Mouse (Mus musculus): ENCODE results near the gene Bet1l. TPM values are rescaled to one million over a fixed set of nuclear protein-coding genes. Genes with fewer than 3 reads are reported as not detected.

The Bet1l gene
- polyA plus RNA-seq, 1 experiment from 2014 or later, result 50.1 TPM

GRCm38 (mm10) chr7:140822731-140823130 is 34.6 kb downstream of the Bet1l start:
- H3K9me3 ChIP-seq, result no peaks in the 10 kb centered on the region
- 86% methylated on average over 4 of the region's 4 CpGs for WGBS
- no peaks in the 10 kb centered on the region for H3K4me1 ChIP-seq
- no peak overlapping the region for H3K9ac ChIP-seq
- H3K27me3 ChIP-seq (replicated peaks), result no peaks in the 10 kb centered on the region
- no peak overlapping the region for H3K27ac ChIP-seq
- H3K4me3 ChIP-seq (replicated peaks), result no peak overlapping the region
- no peak for ATAC-seq (ENCODE audit: insufficient read depth, low FRiP score, low read depth)
- H3K4me2 ChIP-seq, result no peak overlapping the region
- H3K36me3 ChIP-seq, result no peaks in the 10 kb centered on the region

DNA sequence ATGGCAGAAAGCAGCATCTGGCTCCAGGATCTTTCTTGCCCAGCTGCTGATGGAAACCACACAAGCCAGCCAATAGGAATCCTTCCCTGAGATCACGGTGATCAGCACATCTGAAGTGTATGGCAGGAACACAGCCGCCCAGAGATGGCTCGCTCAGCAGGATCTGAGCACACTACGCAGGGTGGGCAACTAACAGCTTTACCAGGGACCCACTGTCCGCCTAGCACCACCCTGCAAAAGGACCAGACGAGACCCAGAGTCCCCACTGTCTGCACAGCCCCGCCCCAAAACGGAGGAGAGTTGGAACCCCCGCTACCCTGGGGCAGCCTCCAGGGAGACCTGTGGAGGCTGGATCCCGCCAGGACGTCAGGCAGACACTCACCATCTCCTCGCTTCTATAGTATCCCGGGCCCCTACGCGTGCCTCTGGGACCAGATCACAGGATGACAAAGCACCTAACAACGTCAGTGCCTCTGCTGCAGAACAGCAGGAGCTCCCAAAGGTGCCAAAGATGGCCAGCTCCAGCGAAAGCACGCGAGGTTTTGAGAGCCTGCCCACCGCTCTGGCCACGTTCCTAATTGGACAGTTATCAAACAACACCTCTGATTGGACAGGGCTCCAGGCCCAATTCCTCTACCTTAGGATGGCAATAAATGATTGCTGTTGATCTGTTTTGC is 35.6 kb downstream of the Bet1l start, which contains the start of gene Zfp941:
TSS of gene Zfp941 (minus strand) at position 526 of the 677 bp plus-strand sequence.
- Histone ChIP-seq H3K9ac (no peak within 1 kb of the TSS), H3K27me3 (replicated peaks) (no peaks in the 10 kb centered on the region), H3K4me1 (no peaks in the 10 kb centered on the region), H3K36me3 (no peaks in the 10 kb centered on the region), H3K27ac (no peak within 1 kb of the TSS), H3K9me3 (no peaks in the 10 kb centered on the region), H3K4me3 (replicated peaks) (peak within 1 kb of the TSS; percentile 41), H3K4me2 (peak within 1 kb of the TSS; percentile 63)
- peak; percentile 68 for ATAC-seq (ENCODE audit: insufficient read depth, low FRiP score, low read depth)
- 2% methylated on average over 21 of the region's 21 CpGs for WGBS

DNA sequence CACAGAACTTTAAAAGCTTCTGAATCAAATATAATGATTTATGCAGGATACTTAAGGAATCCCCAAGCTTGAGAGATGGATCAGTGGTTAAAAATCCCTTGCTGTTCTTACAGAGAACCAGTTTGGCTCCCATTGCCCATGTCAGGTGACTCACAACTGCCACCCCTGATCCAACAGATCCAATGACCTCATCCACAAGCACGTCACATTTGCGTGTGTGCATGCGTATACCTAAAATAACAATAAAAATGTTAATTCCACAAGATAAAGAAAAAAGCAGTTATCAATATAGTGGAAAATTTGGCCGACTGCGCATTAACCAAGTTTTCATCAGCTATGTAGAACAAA is 36.1 kb downstream of the Bet1l start:
- no peaks in the 10 kb centered on the region for H3K4me1 ChIP-seq
- H3K27ac ChIP-seq, result no peak overlapping the region
- H3K9me3 ChIP-seq, result no peaks in the 10 kb centered on the region
- no peak overlapping the region for H3K9ac ChIP-seq
- 51% methylated on average over 5 of the region's 5 CpGs for WGBS
- ATAC-seq (ENCODE audit: insufficient read depth, low FRiP score, low read depth), result no peak
- H3K27me3 ChIP-seq (replicated peaks), result no peaks in the 10 kb centered on the region
- no peaks in the 10 kb centered on the region for H3K36me3 ChIP-seq
- peak overlapping the region; percentile 41 for H3K4me3 ChIP-seq (replicated peaks)
- peak overlapping the region; percentile 63 for H3K4me2 ChIP-seq

GRCm38 (mm10) chr7:140820173-140820572 is 37.2 kb downstream of the Bet1l start:
- 49% methylated on average over 4 of the region's 4 CpGs for WGBS
- H3K36me3 ChIP-seq, result no peaks in the 10 kb centered on the region
- H3K9me3 ChIP-seq, result no peaks in the 10 kb centered on the region
- no peaks in the 10 kb centered on the region for H3K27me3 ChIP-seq (replicated peaks)
- no peak overlapping the region for H3K27ac ChIP-seq
- H3K4me1 ChIP-seq, result no peaks in the 10 kb centered on the region
- H3K9ac ChIP-seq, result no peak overlapping the region
- ATAC-seq (ENCODE audit: insufficient read depth, low FRiP score, low read depth), result no peak
- no peak overlapping the region for H3K4me2 ChIP-seq
- no peak overlapping the region for H3K4me3 ChIP-seq (replicated peaks)

GRCm38 (mm10) chr7:140812850-140813249 is 44.5 kb downstream of the Bet1l start:
- WGBS, result 87% methylated on average over 12 of the region's 12 CpGs
- no peak overlapping the region for H3K27ac ChIP-seq
- no peak overlapping the region for H3K4me2 ChIP-seq
- H3K4me1 ChIP-seq, result no peaks in the 10 kb centered on the region
- no peak for ATAC-seq (ENCODE audit: insufficient read depth, low FRiP score, low read depth)
- H3K27me3 ChIP-seq (replicated peaks), result no peaks in the 10 kb centered on the region
- H3K36me3 ChIP-seq, result no peaks in the 10 kb centered on the region
- no peak overlapping the region for H3K4me3 ChIP-seq (replicated peaks)
- H3K9me3 ChIP-seq, result no peaks in the 10 kb centered on the region
- H3K9ac ChIP-seq, result no peak overlapping the region

DNA sequence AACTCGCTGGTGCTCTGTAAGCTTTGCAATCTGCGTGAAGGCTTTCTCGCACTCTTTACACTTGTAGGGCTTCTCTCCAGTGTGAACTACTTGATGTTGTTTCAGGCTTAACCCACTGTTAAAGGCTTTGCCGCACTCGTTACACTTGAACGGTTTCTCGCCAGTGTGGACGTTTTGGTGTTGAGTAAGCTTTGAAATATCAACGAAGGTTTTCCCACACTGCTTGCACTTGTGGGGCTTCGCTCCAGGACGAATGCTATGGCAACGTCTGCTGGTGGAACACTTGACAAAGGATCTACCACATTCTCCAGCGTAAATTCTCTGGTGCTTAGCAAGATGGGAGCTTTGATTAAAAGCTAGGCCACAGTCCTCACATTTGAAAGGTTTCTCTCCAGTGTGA is 45.7 kb downstream of the Bet1l start:
- Histone ChIP-seq H3K4me2 (no peak overlapping the region), H3K27me3 (replicated peaks) (no peaks in the 10 kb centered on the region), H3K36me3 (no peaks in the 10 kb centered on the region), H3K9me3 (no peaks in the 10 kb centered on the region), H3K4me1 (no peaks in the 10 kb centered on the region), H3K9ac (no peak overlapping the region), H3K4me3 (replicated peaks) (no peak overlapping the region), H3K27ac (no peak overlapping the region)
- 87% methylated on average over 13 of the region's 13 CpGs for WGBS
- ATAC-seq (ENCODE audit: insufficient read depth, low FRiP score, low read depth), result no peak

DNA sequence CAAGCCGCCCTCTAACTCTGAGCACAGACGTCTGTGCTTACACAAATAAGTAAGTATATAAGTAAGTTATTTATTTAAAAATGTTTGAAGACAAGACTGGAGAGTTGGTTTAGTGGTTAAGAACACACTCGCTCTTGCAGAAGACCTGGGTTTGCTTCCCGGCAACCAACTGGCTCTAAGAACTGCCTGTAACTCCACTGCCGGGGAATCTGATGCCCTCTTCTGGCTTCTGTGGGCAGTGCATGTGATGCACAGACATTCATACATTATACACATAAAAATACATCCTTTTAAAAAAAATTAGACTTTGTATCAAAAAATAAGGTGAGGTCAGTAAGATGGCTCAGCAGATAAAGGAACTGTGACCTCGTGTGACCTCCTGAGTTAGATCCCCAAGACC is 46.9 kb downstream of the Bet1l start:
- Histone ChIP-seq H3K27me3 (replicated peaks) (no peaks in the 10 kb centered on the region), H3K9me3 (no peaks in the 10 kb centered on the region), H3K4me3 (replicated peaks) (no peak overlapping the region), H3K36me3 (no peaks in the 10 kb centered on the region), H3K4me1 (no peaks in the 10 kb centered on the region), H3K27ac (no peak overlapping the region), H3K4me2 (no peak overlapping the region), H3K9ac (no peak overlapping the region)
- no peak for ATAC-seq (ENCODE audit: insufficient read depth, low FRiP score, low read depth)
- 89% methylated on average over 6 of the region's 6 CpGs for WGBS

- ATAC-seq (ENCODE audit: insufficient read depth, low FRiP score, low read depth), result no peak
- Histone ChIP-seq H3K36me3 (no peaks in the 10 kb centered on the region), H3K9me3 (no peaks in the 10 kb centered on the region), H3K4me1 (no peaks in the 10 kb centered on the region), H3K4me2 (no peak overlapping the region), H3K27me3 (replicated peaks) (no peaks in the 10 kb centered on the region), H3K4me3 (replicated peaks) (no peak overlapping the region), H3K9ac (no peak overlapping the region), H3K27ac (no peak overlapping the region)
- WGBS, result 19% methylated on average over 1 of the region's 1 CpGs
Measured at GRCm38 (mm10) chr7:140805704-140806103, 51.7 kb downstream of the Bet1l start.

Other genes starting within 250 kb of the Bet1l start
- not detected in 2 replicates for gene Olfr61, start 228.6 kb downstream of the Bet1l start, polyA plus RNA-seq (2015; fragmentation: Nextera tagmentation; extraction: Ambion mirVana)
- gene Olfr53, start 211.1 kb downstream of the Bet1l start, polyA plus RNA-seq (2015; fragmentation: Nextera tagmentation; extraction: Ambion mirVana), result not detected in 2 replicates
- 0.01 TPM in 2 replicates for gene Olfr539, start 197.6 kb downstream of the Bet1l start, polyA plus RNA-seq (2015; fragmentation: Nextera tagmentation; extraction: Ambion mirVana)
- gene Olfr45, start 175.6 kb downstream of the Bet1l start, polyA plus RNA-seq (2015; fragmentation: Nextera tagmentation; extraction: Ambion mirVana), result not detected in 2 replicates
- gene Olfr541, start 160.3 kb downstream of the Bet1l start, polyA plus RNA-seq (2015; fragmentation: Nextera tagmentation; extraction: Ambion mirVana), result not detected in 2 replicates
- gene Cyp2e1, start 93.8 kb downstream of the Bet1l start, polyA plus RNA-seq (2015; fragmentation: Nextera tagmentation; extraction: Ambion mirVana), result 0.18 TPM in 1 of 2 replicates, not detected in the other
- gene Syce1, start 69.7 kb downstream of the Bet1l start, polyA plus RNA-seq (2015; fragmentation: Nextera tagmentation; extraction: Ambion mirVana), result 0.23 and 0.30 TPM in 2 replicates
- 1.5 and 1.7 TPM in 2 replicates for gene Zfp941, start 35.4 kb downstream of the Bet1l start, polyA plus RNA-seq (2015; fragmentation: Nextera tagmentation; extraction: Ambion mirVana)
- 13.9 and 23.4 TPM in 2 replicates for gene Urah, start 22.6 kb downstream of the Bet1l start, polyA plus RNA-seq (2015; fragmentation: Nextera tagmentation; extraction: Ambion mirVana)
- gene Scgb1c1, start 12.0 kb downstream of the Bet1l start, polyA plus RNA-seq (2015; fragmentation: Nextera tagmentation; extraction: Ambion mirVana), result not detected in 2 replicates
- gene Odf3, start 9.8 kb downstream of the Bet1l start, polyA plus RNA-seq (2015; fragmentation: Nextera tagmentation; extraction: Ambion mirVana), result 0.17 TPM in 1 of 2 replicates, not detected in the other
- gene Gm45785, start 1.2 kb downstream of the Bet1l start, polyA plus RNA-seq (2015; fragmentation: Nextera tagmentation; extraction: Ambion mirVana), result not detected in 2 replicates
- gene Ric8a, start 620 bp downstream of the Bet1l start, polyA plus RNA-seq (2015; fragmentation: Nextera tagmentation; extraction: Ambion mirVana), result 58.0 and 62.8 TPM in 2 replicates
- 214 and 219 TPM in 2 replicates for gene Psmd13, start 24.4 kb upstream of the Bet1l start, polyA plus RNA-seq (2015; fragmentation: Nextera tagmentation; extraction: Ambion mirVana)
- gene Sirt3, start 24.7 kb upstream of the Bet1l start, polyA plus RNA-seq (2015; fragmentation: Nextera tagmentation; extraction: Ambion mirVana), result 25.7 and 28.7 TPM in 2 replicates
- 0.76 and 2.6 TPM in 2 replicates for gene Cox8b, start 42.9 kb upstream of the Bet1l start, polyA plus RNA-seq (2015; fragmentation: Nextera tagmentation; extraction: Ambion mirVana)
- gene Nlrp6, start 63.3 kb upstream of the Bet1l start, polyA plus RNA-seq (2015; fragmentation: Nextera tagmentation; extraction: Ambion mirVana), result 9.9 and 13.8 TPM in 2 replicates
- gene Pgghg, start 83.8 kb upstream of the Bet1l start, polyA plus RNA-seq (2015; fragmentation: Nextera tagmentation; extraction: Ambion mirVana), result 21.2 and 23.5 TPM in 2 replicates
- 3.2 and 3.6 TPM in 2 replicates for gene Ifitm5, start 92.7 kb upstream of the Bet1l start, polyA plus RNA-seq (2015; fragmentation: Nextera tagmentation; extraction: Ambion mirVana)
- gene Gm45717, start 98.4 kb upstream of the Bet1l start, polyA plus RNA-seq (2015; fragmentation: Nextera tagmentation; extraction: Ambion mirVana), result 0.40 and 0.71 TPM in 2 replicates
- 1,181 and 1,379 TPM in 2 replicates for gene Ifitm2, start 98.4 kb upstream of the Bet1l start, polyA plus RNA-seq (2015; fragmentation: Nextera tagmentation; extraction: Ambion mirVana)
- gene Ifitm1, start 109.6 kb upstream of the Bet1l start, polyA plus RNA-seq (2015; fragmentation: Nextera tagmentation; extraction: Ambion mirVana), result 179 and 209 TPM in 2 replicates
- 368 and 413 TPM in 2 replicates for gene Ifitm3, start 153.2 kb upstream of the Bet1l start, polyA plus RNA-seq (2015; fragmentation: Nextera tagmentation; extraction: Ambion mirVana)
- gene Ifitm6, start 160.3 kb upstream of the Bet1l start, polyA plus RNA-seq (2015; fragmentation: Nextera tagmentation; extraction: Ambion mirVana), result 7.6 and 8.1 TPM in 2 replicates
- not detected in 2 replicates for gene Gm17387, start 171.6 kb upstream of the Bet1l start, polyA plus RNA-seq (2015; fragmentation: Nextera tagmentation; extraction: Ambion mirVana)
- gene B4galnt4, start 203.5 kb upstream of the Bet1l start, polyA plus RNA-seq (2015; fragmentation: Nextera tagmentation; extraction: Ambion mirVana), result 7.0 and 9.2 TPM in 2 replicates
- 38.4 and 47.2 TPM in 2 replicates for gene Pkp3, start 220.6 kb upstream of the Bet1l start, polyA plus RNA-seq (2015; fragmentation: Nextera tagmentation; extraction: Ambion mirVana)
- gene Sigirr, start 243.0 kb upstream of the Bet1l start, polyA plus RNA-seq (2015; fragmentation: Nextera tagmentation; extraction: Ambion mirVana), result 13.1 and 15.1 TPM in 2 replicates

Measured in stomach, embryonic 15.5 days (tissue).